Mouse (Mus musculus) gastrocnemius, adult 18-20 months (tissue): ENCODE data around the gene Gprc5b. TPM values are rescaled to one million over a fixed set of nuclear protein-coding genes. Genes with fewer than 3 reads are reported as not detected.

ENCODE experiments used
- total RNA-seq, 2 experiments: library from RNA; stranded (reverse); gene quantifications; 2 replicates each; pipeline ENCODE4 v1.2.3; 2021

Gene Gprc5b
- total RNA-seq, 2 experiments from 2014 or later: 12.4 to 21.7 TPM

Other genes with a start within 250 kb of the Gprc5b start
- gene Iqck, start 139.5 kb downstream of the Gprc5b start, total RNA-seq: under 1 TPM; 0.14 to 0.24 TPM
- 10 to 100 TPM; 25.3 to 25.8 TPM for gene Knop1, start 139.0 kb downstream of the Gprc5b start, total RNA-seq
- not detected for gene Gpr139, start 189.4 kb upstream of the Gprc5b start, total RNA-seq